Mouse (Mus musculus) embryo, embryonic 10.5 days (tissue): Measurements from ENCODE around the gene Ccpg1os.
A peak's percentile ranks its signal among the peaks of the same experiment; 100 is the strongest.

Experiments
- DNase-seq: peaks from one replicate; pipeline ENCODE4 v3.0.0-alpha.2; 2015; ENCODE audit warnings: low spot score

Gene Ccpg1os

GRCm38 (mm10) chr9:72983066-72983465 is 2.1 kb downstream of the Ccpg1os start:
- DNase-seq, result no peak

DNA sequence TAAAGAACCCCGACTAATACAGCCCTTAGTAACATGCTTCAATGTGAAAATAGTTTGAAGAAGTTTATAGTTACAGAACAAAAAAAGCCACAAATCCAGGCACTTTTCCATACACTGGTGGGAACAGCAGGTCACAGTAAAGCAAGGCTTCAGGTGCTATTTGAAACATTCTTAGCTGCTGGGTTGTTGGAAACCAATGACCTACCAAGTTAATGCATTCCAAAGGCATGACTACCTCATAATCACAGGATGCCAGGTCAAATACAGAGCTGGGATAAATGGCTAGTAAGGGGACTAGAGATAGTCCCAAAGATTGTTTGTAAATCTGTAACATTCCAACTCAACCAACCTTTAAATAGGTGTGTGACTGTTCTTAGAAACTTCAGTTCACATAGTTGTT is 9.9 kb downstream of the Ccpg1os start:
- DNase-seq, result no peak

DNA sequence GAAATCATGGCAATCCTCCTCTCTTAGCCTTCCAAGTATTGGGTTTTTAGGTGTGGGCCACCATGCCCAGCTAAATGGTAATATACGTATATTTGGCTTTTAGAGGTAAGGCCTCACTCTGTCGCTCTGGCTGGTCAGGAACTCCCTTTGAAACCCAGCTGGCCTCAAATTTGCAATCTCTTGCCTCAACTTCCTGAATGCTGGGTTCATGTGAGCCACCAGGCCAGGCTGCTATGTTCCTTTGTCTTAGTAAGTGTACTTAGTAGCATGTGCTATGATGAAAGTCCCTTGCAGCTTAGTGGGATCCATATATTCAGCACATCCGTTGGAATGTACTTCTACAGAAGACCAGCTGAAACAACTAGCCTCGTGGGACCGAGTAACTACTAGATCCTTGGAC is 10.4 kb downstream of the Ccpg1os start:
- DNase-seq, result no peak

DNA sequence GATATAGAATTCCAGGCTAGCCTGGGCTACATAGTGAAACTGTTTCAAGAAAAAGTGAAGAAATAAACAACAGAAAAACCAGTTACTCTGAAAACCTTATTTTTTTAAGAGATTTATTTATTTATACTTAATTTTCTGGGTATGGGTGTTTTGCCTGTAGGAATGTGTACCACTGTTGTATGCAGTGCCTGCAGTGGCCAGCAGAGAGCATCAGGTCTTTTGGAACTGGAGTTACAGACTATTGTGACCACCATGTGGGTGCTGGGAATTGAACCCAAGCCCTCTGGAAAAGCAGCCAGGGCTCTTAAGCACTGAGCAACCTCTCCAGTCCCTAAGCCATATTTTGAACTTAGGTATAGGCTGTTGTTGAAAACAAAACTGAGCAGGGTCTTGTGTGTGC is 12.2 kb downstream of the Ccpg1os start:
- DNase-seq, result no peak

DNA sequence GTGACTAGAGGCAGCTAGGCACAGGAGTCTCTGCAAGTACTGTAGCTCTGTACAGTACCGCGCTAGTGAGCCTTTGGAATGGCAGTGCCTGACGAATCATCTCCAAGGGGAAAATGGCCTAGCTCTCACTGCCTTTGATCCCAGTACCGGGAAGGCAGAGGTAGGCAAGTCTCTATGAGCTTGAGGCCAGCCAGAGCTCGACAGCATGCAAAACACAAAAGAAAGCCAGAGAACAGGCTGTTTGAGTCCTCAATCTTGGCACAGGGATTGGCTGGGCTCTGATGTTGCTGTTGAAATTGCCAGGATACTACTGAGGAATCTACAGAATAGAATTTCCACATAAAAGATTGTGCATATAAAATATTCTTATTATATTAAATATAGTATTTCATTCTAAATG is 12.7 kb downstream of the Ccpg1os start:
- DNase-seq, result no peak

- no peak for DNase-seq
These were observed 15.3 kb downstream of the Ccpg1os start for GRCm38 (mm10) chr9:72969874-72970273.

GRCm38 (mm10) chr9:72968349-72969061 is 16.7 kb downstream of the Ccpg1os start:
- DNase-seq, result peak; percentile 76

- DNase-seq, result no peak
These were observed 23.2 kb downstream of the Ccpg1os start for GRCm38 (mm10) chr9:72961959-72962358.

DNA sequence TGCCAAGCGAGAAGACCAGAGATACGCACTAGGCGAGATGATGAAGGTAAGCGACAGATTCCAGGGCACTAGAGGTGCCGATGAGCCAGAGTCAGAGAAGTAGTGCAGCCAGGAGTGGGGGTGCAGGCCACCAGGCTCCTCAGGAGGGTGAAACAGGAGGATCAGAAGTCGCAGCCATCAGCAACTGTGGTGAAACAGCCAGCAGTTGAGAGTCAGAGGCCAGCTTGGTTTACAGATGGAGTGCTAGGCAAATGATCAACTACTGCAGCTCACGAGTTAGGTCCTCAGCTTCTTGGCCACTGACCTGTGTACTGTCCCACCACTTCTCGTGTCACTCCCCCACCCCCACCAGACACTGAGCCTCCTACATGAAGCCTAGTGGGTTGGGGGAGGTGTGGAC is 23.8 kb downstream of the Ccpg1os start:
- no peak for DNase-seq

- peak; percentile 95 for DNase-seq
These were observed 26.4 kb downstream of the Ccpg1os start, which contains the start of the genes Dyx1c1 and Gm44503 for GRCm38 (mm10) chr9:72958521-72959450. Gene Dyx1c1, plus strand, starts transcription at chr9:72958785. Gene Gm44503, plus strand, starts transcription at chr9:72958852.

DNA sequence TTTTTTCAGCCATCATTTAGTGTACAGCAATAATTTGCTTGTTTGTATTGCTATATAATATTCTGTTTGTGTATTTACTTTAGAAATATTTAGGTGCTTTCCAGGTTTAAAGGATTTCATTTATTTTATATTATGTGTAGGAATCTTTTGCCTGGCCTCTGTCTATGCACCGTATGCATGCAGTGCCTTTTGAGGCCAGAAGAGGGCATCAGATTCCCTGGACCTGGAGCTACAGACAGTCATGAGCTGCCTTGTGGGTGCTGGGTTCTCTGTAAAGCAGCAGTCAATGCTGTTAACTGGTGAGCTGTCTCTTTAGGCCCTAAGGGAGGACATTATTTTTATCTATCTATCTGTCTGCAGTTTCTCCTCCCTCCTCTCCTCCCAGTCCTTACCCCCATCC is 29.6 kb downstream of the Ccpg1os start:
- DNase-seq, result peak; percentile 82

DNA sequence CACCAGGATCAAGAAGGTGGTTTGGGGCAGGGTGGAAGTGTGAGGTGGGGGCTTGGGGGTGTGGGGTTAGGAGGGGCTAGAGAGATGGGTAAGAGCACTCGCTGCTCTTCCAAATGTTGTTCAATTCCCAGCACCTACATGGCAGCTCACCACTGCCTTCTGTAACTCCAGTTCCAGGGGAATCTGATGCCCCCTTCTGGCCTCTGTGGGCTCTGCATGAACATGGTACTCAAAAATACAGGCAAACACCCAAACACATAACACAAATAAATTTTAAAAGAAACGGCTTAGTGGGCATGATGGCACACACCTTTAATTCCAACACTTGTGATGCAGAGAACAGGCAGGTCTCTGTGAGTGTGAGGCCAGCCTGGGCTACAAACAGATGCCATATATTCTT is 30.4 kb downstream of the Ccpg1os start:
- peak; percentile 57 for DNase-seq

DNA sequence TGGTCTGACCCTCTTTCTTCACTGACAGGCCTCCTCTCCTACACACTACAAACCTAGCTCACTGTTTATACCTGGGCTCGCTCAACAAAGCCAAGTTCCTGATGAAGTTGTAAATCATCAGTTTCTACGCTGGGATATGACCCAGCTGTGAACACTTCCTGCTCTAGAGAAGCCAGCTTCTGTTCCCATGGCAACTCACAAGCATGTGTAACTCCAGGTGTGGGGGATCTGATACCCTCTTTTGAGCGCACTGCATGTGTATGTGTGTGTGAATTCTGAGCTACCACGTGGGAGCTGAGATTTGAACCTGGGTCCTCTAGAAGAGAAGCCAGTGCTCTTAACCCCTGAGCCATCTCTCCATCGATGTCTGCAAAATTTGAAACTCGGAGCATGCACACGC is 35.6 kb downstream of the Ccpg1os start:
- DNase-seq, result peak; percentile 23

DNA sequence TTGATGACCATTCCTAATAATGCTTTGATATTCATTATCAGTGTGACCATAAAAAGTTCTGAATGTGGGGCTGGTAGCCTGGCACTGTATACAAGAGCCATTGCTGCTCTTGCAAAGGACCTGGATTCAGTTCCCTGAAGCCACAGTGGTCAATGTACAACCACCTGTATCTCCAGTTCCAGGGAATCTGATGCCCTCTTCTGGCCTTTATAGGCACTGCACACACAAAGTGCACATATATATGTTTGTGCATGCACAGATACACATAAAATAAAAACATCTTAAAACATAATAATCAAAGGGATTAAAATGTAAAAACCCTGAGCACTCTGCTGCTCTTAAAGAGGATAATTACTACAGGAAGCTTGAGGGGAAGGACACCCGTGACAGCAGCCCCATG is 38.2 kb downstream of the Ccpg1os start:
- DNase-seq, result no peak

DNA sequence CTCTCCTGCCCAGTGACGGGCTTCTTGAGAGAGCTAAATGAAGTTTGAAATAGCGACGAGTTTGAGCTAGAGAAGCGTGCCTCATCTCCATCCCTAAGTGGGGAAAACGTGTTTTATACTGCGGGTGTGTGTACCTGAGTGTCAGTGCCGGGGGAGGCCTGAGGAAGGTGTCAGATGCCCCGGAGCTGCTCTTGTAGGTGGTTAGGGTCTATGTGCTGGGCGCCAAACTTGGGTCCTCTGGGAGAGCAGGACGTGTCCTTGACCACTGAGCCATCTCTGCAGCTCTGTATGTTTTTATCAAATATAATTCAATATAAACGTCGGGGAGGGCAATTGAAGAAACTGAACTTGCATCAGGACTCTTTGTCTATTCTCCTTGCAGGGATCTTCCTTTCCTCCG is 40.9 kb downstream of the Ccpg1os start:
- DNase-seq, result no peak

DNA sequence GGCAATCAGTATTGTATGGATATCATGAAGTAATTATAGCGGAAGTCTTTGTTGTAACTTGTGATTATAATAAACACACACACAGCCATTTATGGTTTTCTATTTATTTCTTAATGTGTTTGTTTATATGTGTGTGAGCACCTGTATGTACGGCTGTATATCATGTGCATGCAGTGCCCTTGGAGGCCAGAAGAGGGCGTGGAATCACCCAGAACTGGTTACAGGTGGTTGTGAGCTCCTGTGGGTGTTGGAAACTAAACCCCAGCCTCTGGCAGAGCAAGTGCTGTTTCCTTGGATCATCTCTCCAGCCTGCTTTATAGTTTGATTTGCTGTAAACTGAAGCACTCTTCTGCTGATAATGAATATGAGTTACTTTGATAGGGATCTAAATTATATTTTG is 41.8 kb downstream of the Ccpg1os start:
- no peak for DNase-seq

DNA sequence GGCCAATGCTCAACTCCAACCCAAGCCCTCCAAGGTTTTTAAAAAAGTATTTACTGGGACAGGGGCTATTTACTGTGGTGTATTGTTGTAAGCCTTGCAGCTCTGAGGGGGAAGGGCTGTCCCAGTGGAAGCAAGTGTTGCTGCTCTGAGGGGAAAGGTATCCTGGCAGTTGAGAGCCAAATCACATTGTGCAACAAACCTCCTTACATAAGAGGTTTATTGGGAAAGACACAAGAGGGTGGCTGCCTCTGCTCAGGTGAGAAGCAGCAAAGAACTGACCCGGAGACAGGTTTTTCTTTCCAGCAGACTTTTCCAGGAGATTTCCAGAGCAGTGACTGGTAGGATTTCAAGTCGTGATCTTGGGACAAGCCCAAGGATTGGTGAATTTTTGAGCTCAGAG is 48.9 kb downstream of the Ccpg1os start:
- DNase-seq, result no peak

DNA sequence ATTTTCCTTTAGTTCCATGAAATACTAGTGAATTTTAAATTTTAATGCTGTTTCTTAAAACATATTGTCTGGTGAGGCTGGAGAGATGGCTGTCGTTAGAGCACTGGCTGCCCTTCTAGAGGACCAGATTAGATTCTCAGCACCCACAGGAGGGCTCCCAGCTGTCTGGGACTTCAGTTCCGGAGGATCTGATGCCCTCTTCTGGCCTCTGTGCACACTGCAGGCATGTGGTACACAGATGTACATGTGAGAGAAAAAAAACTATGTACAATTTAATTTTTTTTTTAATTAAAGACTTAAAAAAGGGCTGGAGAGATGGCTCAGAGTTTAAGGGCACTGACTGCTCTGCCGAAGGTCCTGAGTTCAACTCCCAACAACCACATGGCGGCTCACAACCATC is 49.9 kb downstream of the Ccpg1os start:
- DNase-seq, result no peak

DNA sequence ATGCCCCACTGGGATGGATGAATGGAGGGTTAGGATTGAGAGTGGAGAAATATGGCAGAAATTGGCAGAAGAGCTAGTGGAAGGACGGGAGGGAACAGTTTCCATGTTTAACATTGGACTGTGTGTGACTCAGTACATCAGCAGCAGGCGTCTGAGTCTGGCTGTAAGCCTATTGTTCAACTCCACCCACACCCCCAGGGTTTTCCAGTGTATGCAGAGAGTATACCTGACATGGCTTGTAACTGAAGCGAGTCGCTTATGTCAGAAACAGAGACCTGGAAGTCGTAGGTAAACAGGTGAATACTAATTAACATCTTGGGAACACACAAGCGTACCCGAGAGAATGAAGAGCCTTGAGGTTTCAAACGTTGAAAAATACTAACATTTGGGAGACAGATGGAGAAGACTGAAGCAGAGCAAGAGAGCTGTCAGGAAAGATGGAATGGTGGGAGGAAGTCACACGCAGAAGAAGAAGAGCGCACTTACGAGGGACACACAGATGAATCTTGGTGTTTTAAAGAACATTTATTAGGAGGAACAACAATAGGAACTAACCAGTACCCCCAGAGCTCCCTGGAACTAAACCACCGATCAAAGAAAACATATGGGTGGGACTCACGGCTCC is 53.9 kb downstream of the Ccpg1os start:
- no peak for DNase-seq
